Mouse (Mus musculus) embryo, embryonic 11.5 days (tissue): Measurements from ENCODE around the gene Rhox3a.
"Not testable (repeated sequence)": the region's sequence is repeated elsewhere in the genome, so short reads cannot be mapped to it uniquely, and the experiment has no call there.

Experiments
- DNase-seq: peaks from one replicate; pipeline ENCODE4 v3.0.0-alpha.2; 2012; ENCODE audit warnings: low read depth, low spot score

The Rhox3a gene

DNA sequence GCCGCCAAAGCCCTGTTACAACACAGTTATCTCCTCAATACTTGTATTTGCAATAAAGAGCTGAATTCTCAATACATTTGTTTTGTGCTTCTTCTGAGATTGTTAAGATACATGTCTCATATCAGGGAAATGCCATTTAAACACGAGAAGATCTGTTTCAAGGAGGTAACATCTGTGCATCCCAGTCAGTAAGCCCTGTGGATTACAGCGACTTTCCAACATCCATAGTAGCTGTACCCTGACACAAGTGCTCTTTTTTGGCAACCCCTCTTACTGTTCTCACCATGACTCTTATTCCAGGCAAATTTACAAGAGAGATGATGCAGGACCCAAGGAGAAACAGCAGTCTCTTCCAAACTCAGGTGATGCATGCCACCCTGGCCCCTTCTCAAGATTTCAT, at the start of gene Rhox3a:
Gene Rhox3a, plus strand, starts transcription at position 301 of the 400 bp plus-strand sequence.
- not testable (repeated sequence) for DNase-seq

DNA sequence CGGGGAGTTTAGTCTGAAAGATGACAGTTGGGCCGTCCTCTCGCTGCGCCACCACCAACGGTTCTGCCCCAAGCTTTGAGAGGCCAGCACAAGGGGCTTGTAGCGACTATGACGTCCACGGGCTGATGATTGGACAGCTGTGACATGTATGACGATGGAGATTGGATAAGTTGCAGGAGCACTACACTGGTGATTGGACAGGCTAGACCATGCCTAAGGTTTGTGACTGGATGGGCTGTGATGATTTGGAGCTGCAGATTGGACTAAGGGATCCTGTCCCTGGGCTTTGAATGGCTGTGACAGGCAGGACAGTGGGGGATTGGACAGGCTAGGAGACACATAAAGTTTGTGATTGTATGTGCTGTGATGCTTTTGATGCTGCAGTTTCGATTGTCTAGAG, 38.8 kb upstream of the Rhox3a start, which contains the start of gene Gm9:
Gene Gm9, minus strand, starts transcription at position 101 of the 400 bp plus-strand sequence.
- DNase-seq, result no peak

DNA sequence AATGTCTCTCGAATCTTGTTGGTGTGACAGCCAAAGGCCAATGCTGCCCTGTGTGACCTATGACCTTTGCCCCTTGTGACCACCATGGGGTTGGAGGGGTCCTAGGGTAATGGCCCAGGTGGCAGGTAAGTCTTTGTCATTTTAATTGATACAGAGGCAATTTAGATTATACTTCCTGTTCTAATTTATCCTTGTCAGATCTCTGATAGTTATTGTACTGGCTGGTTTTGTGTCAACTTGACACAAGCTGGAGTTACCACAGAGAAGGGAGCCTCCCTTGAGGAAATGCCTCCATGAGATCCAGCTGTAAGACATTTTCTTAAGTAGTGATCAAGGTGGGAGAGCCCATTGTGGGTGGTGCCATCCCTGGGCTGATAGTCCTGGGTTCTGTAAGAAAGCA, 27.6 kb upstream of the Rhox3a start, which contains the start of gene Rhox1:
Gene Rhox1, minus strand, starts transcription at position 101 of the 400 bp plus-strand sequence.
- not testable (repeated sequence) for DNase-seq

DNA sequence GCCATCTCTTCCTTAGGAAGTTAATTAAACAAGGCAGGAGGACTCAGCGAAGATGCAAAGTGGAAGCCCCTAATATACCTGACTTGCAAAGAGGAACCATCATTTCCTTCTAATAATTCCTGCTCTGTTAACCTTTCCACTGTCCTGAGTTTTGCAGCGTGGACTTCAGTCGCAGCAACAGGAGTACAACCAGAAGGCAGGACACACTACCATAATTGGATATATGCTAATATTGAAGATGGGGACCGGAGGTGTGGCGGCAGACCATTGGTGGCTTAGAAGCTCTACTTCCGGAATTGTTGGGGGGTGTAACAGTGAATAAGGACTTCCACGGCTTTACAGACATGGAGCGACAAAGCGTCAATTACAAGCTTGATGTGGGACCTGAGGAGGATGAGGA, 5.0 kb upstream of the Rhox3a start, which contains the start of gene Rhox2a:
Gene Rhox2a, plus strand, starts transcription at position 301 of the 400 bp plus-strand sequence.
- DNase-seq, result not testable (repeated sequence)

DNA sequence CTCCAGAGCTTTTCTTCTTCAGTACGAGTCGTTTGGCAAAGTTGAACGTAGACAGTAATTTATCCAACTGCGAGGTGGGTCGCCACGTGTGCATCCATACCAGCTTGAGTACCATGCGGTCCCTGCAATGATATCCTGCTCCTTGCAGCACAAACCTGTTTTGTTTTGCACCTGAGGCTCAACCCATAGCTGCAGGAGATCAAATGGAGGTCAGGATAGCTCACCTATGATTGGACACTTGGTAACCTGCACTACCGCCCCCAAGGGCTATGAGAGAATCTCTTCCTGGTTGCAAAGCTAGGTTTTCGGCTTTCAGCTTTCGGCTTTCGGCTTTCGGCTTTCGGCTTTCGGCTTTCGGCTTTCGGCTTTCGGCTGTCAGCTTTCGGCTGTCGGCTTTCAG, 15.3 kb downstream of the Rhox3a start, which contains the start of gene Rhox4a:
Gene Rhox4a, plus strand, starts transcription at position 301 of the 400 bp plus-strand sequence.
- DNase-seq, result not testable (repeated sequence)
